Mouse (Mus musculus) ovary, postnatal 36 days (tissue): ENCODE data around the gene Tmem143.
"Not testable (repeated sequence)": the region's sequence is repeated elsewhere in the genome, so short reads cannot be mapped to it uniquely, and the experiment has no call there.

ENCODE experiments used
- DNase-seq: peaks from one replicate; pipeline ENCODE4 v3.0.0; 2022; ENCODE audit warnings: low spot score, mixed read lengths

Tmem143 gene

DNA sequence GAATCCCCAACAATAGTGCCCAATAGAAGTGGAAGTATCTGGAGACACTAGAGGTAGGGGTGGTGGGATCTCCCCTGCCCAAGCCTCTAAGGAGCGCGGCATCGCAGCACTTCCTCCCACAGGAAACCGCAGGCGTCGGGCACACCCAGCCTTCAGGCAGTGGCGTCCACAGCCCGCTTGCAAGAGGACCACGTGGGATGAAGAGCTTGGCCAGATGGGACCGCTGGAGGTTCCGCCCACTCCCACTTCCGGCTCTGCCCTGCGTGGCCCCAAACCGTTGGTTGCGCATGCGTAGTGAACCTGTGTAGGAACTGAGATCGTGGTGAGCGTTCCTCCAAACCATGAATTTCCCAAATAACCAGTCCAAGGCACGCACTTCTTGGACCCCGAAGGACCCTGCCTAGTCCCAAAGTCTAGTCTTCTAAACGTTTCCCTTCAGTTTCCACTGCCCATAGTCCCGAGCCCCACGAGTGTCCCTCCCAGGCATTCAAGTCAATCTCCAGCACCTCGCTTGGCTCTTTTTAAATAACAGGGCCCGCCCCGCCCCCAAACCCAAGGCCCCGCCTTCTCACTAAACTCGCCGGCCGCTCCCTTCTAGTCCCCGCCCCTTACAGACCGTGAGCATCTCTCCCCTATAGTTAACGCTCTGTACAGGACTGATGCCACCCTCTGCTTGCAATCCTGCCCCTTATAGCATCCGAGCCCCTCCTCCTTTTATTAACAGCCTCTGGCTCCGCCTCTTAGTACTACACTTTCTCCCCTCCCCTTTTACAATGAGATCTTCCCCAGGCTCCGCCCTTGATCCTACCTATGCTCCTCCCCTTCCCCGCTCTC is 26.4 kb downstream of the Tmem143 start:
- peak; percentile 92 for DNase-seq

GRCm38 (mm10) chr7:45923762-45924428 is 27.2 kb downstream of the Tmem143 start, which contains the start of gene Ccdc114:
Ccdc114 (plus strand) TSS chr7:45924072.
- DNase-seq: peak; percentile 78

DNA sequence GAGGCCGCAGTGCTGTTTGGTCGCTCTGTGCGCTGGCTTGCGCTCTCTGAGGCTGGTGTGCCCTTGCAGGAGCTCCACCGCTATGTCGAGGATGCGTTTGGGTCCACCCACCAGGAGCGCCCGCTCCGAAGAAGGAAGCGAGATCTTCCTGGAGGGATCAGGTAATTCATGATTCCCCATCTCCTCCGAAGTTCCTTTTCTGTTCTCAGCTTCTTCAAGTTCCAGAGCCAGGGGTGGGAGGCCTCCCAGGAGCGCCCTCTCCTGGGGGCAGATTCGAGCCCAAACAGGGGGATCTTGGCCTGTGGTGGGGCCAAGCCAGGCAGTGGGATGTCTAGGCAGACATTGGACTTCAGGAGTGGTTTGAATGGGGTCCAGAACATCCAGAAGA is 27.7 kb downstream of the Tmem143 start:
- DNase-seq: peak; percentile 60

GRCm38 (mm10) chr7:45928626-45929295 is 32.0 kb downstream of the Tmem143 start:
- DNase-seq: no peak

DNA sequence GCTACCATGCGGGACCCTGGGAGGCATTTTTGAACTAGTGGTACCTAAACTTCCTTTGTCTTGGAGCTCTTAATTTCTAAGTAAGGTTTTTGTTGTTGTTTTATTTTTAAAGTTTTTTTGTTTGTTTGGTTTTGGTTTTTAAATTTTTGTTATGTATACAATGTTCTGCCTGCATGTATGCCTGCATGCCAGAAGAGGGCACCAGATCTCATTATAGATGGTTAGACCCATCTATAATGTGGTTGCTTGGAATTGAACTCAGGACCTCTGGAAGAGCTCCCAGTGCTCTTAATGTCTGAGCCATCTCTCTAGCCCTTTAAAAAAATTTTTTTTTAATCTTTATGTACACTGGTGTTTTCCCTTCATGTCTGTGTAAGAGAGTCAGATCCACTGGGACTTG is 32.9 kb downstream of the Tmem143 start:
- DNase-seq: no peak

DNA sequence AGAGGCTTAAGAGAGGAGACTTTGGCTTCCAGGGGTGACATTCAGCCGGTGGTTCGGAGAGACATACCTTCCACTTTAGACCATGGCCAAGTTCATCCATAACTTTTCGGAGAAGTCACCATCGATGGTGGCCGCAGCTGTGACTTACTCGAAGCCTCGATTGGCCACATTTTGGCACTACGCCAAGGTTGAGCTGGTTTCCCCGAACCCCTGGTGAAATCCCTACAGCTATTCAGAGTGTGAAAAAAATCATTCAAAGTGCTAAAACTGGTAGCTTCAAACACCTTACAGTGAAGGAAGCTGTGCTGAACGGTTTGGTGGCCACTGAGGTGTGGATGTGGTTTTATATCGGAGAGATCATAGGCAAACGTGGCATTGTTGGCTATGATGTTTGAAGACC is 37.0 kb downstream of the Tmem143 start:
- DNase-seq: not testable (repeated sequence)

DNA sequence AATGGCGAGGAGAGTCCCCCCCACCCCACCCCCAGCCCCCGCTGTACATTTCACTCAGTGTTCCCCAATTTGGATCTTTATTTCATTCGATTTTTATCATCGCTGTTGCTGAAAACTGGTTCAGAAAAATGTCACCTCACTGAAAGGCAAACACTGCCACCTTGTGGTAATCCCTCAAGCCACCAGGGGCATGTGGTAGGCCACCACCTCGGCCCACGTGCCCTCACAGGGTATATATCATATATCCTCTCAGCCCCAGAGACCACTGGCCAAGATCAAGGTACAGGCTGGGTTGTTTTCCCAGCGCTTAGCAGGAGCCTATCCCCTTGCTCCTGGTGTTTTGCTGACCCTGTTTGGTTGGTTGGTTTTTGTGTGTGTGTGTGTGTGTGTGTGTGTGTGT is 38.4 kb downstream of the Tmem143 start:
- no peak for DNase-seq

DNA sequence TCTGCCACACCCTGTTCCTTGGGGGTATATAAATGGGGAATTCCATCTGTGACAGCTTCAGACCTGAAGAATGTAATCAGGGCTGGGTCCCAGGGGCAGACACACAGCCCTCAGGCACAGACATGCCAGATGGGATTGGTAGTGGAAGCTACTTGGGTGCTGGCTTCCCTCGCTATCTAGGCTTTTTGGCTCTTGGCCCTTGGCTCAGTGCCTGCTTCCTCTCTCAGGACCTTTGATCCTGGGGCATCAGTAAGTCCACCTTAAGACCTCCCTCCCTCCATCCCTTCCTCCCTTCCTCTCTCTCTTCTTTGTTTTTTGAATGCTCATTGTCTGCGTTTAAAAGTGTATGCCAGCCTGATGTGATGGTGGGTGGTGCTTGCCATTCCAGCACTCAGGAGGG is 43.1 kb downstream of the Tmem143 start:
- DNase-seq: no peak

- DNase-seq: no peak
These were observed 45.2 kb downstream of the Tmem143 start for GRCm38 (mm10) chr7:45941986-45942385.

DNA sequence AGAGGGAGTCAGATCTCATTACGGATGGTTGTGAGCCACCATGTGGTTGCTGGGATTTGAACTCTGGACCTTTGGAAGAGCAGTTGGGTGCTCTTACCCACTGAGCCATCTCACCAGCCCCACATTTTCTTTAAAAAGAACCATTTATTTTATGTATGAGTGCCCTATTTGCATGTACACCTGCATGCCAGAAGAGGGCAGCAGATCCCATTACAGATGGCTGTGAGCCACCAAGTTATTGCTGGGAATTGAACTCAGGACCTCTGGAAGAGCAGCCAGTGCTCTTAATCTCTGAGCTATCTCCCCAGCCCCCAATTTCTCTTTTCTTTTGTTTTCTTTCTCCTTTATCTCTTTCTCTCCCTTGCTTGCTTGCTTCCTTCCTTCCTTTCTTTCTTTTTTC is 46.5 kb downstream of the Tmem143 start:
- DNase-seq: not testable (repeated sequence)

GRCm38 (mm10) chr7:45949061-45949460 is 52.3 kb downstream of the Tmem143 start:
- no peak for DNase-seq

DNA sequence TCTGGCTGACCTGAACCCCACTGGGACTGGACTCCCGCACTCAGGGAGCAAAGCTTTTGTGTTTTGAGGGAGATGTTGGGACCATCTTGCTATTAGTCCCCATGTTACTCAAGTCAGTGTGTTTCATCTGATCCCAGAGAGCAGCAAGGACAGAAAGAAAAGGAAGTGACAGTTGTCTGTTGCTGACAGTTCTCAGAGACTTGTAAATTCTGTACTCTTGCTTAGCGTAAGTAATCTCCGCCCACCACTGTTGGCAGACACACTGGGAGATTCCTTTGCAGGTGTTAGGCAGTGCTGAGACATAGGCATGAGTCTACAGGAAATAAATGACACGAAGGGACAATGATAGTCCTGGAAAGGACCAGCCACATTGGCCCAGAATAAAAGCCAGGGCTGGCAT is 59.9 kb downstream of the Tmem143 start:
- DNase-seq: no peak
